Mouse (Mus musculus) embryo, embryonic 10 days (tissue): ENCODE results near the gene Tmem189.

Experiments
- DNase-seq: peaks from one replicate; pipeline ENCODE4 v3.0.0-alpha.2; 2015; ENCODE audit warnings: low spot score

Gene Tmem189

GRCm38 (mm10) chr2:167689501-167690218, at the start of gene Tmem189:
Gene Tmem189, minus strand, starts transcription at chr2:167689822.
- DNase-seq: peak; percentile 74

DNA sequence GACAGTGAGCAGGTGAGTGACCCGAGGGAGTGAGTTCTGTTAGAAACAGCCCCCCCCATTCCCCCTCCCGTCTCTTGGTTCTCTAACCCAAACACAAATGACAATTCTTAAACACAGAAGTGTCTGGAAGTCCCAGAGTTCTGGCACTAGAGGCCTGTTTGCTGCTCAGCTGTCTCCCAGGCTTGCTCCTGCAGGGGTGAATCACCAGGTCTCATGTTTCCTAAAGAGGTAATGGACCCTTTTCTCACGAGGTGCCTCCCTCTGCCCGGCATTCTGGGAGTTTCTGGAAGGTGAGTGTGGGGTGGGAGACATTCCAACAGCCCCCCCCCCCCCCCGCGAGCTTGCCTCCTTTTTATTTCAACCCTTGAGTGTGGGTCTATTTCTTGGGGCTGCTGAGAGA, 49.4 kb upstream of the Tmem189 start:
- no peak for DNase-seq

DNA sequence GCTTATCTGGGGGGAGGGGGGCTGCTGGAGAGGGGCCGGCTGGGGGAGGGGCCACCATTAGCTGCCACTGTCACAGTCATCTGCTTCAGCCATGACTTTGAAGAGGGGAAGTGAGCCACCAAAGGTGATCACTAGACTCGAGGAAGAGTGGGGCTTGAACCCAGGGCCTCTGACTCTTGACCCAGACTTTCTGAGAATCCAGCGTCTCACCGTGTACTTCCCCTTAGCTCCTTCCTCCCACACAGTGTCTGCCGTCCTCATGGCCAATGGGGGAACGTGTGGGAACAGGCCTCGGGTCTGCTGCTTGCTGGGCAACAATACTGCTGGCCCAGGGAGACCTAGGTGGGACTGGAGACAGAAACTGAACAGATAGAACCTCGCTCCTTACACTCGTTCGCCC, 45.2 kb upstream of the Tmem189 start:
- DNase-seq: no peak

- no peak for DNase-seq
Observed at GRCm38 (mm10) chr2:167731149-167731548, 41.5 kb upstream of the Tmem189 start.

DNA sequence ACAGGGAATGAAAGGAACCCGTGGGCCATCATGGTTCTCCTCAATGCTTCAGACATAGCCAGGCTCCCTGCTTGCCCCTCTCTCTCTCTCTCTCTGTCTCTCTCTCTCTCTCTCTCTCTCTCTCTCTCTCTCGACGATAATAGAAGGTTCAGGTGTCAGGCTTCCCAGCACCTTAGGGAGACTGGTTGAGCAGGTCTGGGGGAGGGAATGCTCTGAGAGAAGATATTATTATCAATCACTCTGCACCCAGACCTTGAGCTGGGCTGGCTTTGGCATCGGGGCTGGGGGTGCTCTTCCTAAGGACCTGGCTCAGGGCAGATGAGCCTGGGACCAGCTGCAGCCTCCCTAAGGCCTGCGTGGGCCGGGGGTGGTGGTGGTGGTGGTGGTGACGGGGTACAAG, 40.4 kb upstream of the Tmem189 start:
- DNase-seq: no peak

DNA sequence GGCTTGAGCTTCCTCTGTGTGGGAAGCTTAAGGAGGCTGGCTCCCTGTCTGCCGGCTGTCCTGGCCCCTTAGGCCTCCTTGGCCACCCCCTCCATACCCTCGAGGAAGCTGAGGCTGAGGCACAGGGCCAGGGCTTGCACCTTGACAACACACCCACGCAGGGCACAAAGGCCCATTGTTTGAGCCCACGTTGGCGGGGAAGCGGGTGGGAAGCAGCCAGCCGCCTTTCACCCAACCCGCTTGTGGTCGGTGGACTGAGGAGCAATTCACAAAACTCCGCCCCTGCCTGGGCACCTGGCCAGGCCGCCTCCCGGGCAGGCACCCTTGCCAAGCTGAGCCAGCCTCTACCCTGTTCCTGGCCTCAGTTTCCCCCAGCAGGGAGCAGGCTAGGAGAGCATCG, 37.5 kb upstream of the Tmem189 start:
- no peak for DNase-seq

DNA sequence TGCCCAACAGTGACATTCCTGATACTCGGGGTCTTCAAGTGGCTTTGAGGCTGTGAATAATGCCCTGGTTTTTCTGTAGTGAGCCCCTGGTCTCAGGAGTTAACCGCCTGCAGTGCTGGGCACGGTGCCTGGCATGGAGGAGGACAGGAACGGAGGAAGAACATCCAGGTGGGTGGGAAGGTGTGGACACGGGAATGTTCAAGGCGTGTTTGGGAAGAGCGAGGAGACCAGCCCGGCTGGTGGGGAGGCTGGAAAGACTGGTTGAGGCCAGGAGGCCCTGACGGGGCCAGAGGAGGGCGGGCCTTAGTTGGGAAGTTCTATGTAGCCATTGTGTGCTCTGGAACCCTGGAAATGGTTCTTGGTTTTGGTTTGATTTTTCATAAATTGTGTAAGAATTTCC, 36.3 kb upstream of the Tmem189 start:
- DNase-seq: no peak

DNA sequence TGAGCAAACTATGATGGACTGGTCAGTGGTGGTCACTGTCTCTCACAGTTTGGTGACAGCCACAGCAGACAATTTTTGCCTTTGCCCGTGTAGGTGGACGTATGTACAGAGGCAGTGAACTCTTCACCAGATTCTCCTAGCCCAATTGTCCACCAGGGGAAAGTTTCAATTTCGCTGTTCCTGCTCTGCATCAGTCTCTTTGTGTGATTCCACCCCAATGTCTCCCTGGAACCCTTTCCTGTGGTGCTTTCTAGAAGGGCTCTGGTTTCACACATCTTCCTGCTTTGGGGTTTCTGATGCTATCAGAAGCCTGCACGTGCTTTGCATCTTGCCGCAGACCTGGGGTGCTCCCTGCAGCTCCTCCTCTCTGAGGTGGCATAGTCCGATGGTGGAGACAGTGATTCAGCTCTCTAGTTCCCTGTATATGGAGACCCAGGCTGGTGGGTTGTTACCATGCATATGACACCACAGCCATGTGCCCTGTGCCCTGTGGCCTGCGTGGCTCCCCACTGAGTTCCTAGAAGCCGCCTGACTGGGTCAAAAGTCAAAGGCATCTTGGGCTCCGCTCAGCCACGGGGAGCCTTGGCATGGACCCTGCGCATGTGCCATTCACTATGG, 34.1 kb upstream of the Tmem189 start:
- DNase-seq: no peak

DNA sequence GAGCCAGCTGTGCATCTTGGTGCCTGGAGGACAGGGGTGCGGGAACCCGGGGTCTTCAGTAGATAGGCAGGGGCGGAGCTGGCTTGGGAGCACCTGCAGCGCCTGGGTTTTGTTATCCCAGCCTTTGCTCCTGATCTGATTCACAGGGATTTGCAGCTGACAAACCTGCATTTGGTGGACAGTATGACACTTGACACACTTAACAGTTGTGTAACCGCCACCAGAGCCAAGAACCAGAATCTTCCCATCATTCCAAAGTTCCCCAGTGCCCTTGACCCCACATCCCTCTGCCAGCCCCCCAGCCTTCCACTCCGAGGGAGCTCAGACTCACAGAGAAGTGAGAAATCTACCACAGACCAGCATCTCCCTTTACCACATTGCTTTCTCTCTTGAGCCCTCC, 32.9 kb upstream of the Tmem189 start:
- DNase-seq: no peak

DNA sequence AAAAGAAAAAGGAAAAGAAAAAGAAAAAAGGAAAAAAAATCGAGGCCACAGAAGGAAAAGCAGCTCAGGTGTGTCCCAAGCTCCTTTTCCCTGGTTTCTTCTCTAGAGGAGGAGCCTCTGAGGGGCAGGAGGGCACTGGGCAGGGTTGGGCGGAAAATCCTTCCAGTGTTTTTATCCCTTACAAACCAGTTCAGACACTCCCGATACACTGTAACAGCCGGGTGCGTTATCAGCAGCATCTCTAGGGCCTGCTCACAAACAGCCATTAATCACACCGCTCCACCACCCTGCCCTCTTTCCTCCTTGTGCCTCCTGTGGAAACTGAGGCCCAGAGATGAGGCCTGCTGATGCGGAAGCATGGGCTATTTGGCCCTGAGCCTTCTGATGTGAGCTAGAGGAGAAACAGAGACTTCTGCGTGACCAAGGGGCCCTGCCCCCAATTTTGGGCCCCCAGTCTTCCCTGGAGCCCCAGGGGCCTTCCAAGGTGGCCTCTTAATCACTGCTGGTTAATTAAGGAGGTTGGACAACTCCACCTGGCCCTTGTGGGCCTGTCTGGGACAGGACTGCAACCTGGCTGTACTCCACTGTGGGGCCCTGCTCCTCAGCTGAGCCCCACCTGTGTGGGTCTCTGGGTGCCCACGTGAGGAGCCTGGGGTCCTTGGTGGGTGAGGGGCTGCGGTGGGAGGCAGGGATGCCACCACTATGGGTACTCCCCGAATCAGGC, 31.7 kb upstream of the Tmem189 start:
- no peak for DNase-seq

- DNase-seq: no peak
Observed at GRCm38 (mm10) chr2:167719520-167719919, 29.9 kb upstream of the Tmem189 start.

- no peak for DNase-seq
Observed at GRCm38 (mm10) chr2:167717208-167717607, 27.6 kb upstream of the Tmem189 start.

GRCm38 (mm10) chr2:167715008-167715407, 25.4 kb upstream of the Tmem189 start:
- DNase-seq: no peak

GRCm38 (mm10) chr2:167714298-167714697, 24.7 kb upstream of the Tmem189 start:
- DNase-seq: no peak

DNA sequence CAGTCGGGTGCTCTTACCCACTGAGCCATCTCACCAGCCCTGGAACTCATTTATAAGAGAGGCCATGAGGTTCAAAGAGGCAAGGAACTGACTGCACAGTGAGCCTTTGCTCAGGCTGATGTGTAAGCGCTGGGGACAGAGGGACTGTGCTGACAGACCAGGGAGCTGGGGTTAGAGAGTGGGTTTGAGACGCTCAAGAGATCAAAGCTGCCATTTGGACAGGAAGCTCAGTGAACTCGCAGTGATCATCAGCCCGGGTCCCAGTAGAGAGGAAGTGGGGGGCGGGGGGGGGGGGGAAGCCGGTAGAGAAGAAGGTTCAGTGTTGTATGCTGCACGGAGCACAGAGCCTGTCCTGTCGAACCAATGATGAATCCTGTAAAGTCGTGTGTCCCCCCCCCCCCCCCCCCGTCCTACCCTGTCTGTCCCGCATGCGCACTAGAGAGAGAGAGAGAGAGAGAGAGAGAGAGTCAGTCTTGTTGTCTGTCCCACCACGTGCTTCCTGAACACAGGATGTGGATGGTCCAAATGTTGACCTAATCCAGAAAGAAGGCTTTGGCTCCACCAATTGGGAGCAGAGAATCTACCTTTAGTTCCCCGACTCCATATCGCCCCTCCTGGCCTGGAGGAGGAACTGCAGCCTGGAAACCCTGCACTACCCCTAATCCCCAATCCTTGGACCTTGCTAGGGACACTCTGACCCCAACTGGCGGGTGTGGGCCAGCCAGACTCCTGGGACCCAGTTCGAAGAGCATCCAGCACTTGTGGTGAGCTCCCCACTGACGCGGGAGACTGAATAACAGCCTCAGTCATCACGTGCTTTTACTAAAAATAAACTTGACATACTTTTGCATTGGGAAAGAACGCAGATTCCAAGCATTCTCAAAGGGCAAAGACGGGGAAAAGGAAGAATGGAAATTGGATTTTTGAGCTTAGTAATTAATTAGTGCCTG, 23.5 kb upstream of the Tmem189 start:
- DNase-seq: peak; percentile 14

DNA sequence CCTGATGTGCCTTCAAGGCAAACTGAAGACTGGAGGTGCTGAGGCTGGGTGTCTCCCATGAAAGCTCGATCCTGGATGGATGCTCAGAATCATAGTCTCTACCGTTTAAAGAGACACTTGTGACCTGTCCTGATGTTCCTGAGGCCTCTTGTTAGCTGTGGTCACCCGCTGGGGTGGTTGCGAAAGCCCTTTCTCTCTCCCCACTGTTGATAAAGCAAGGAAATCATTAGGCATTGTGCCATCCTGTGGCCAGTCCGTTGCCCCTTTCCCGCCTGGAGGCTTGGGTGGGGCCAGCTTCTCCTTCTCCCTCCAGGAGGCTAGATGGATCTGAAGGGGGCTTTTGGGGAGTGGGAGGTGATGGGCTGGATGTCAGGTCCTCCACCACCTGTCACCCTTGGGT, 21.0 kb upstream of the Tmem189 start:
- no peak for DNase-seq

DNA sequence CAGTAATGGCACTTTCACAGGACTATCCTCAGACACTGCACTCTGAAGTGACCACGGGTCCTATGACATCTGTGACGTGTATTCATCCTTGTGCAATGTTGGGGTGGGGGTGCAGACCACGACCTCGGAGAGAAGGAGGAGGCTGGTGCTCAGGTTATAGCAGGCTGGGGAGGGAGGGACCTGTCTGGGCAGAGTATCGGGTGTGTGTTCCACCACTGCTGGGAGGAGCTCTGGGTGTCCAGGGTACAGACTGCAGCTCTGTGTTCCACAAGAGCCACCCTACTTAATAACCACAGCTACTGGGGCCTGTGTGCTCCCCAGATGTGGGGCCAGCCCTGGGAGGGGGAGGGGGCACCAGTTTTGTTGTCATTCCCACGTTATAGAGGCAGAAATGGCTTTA, 20.3 kb upstream of the Tmem189 start:
- DNase-seq: no peak

GRCm38 (mm10) chr2:167708373-167708772, 18.8 kb upstream of the Tmem189 start:
- no peak for DNase-seq

- DNase-seq: no peak
Observed at GRCm38 (mm10) chr2:167706183-167706939, 16.7 kb upstream of the Tmem189 start.

- no peak for DNase-seq
Observed at GRCm38 (mm10) chr2:167704409-167704808, 14.8 kb upstream of the Tmem189 start.

DNA sequence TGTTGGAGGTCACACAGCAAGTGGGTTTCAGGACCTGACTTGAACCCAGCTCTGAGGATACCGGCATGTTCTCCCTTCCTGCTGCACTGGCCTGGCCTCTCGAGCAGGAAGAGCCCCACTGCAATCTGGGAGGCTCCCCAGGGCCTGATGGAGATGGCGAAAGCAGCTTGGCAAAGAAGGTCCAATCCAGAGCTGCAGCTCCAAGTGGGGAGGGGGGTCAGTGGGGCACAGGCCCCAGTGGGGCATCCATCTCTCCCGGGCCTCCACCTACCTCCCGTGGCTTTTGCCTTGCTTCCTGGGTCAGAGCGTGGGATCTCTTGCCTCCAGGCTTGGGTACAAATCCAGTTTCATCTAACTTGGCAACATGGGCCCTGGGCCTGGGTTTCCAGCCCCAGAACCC, 12.5 kb upstream of the Tmem189 start:
- no peak for DNase-seq
